Mouse (Mus musculus) C2C12 (cell line): Measurements from ENCODE around the gene Nckap5l.

ENCODE experiments used
- CEBPB ChIP-seq: IDR thresholded peaks from one replicate; pipeline ENCODE4 v1.6.1; 2011; ENCODE audit warnings: low read depth, mild to moderate bottlenecking, control low read depth, moderate library complexity
- CTCF ChIP-seq: IDR thresholded peaks from one replicate; pipeline ENCODE4 v1.5.1; 2011; ENCODE audit not compliant: control insufficient read depth, insufficient read depth, insufficient read length
- MAX ChIP-seq: IDR thresholded peaks from one replicate; pipeline ENCODE4 v1.6.1; 2011; ENCODE audit warnings: mild to moderate bottlenecking, control low read depth
- MYOG ChIP-seq: IDR thresholded peaks from one replicate; pipeline ENCODE4 v1.6.1; 2011; ENCODE audit not compliant: control insufficient read depth, insufficient read length; ENCODE audit errors: extremely low read depth
- USF1 ChIP-seq: IDR thresholded peaks from one replicate; pipeline ENCODE4 v1.6.1; 2011; ENCODE audit warnings: low read depth, mild to moderate bottlenecking, control low read depth, moderate library complexity

DNA sequence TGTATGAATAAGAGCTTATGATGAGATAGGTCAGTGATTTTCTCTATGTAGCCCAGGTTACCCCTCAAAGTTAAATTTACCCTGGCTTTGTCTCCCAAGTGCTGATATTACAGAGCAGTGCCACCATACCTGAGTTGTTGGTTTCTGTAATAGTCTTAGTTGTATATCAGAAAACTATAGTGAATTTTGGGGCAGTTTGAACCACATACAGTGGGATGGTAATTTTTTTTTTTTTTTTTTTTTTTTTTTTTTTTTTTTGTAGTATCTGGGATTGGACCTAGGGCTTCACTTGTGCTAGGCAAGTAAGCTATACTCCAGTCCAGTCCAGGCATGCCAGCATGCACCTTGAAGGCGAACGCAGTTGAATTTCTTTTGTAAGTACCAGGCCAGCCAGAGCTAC is 59.9 kb downstream of the Nckap5l start:
- TF ChIP-seq CEBPB (no peak), MYOG (no peak), USF1 (no peak), CTCF (no peak), MAX (no peak)
